Mouse (Mus musculus): ENCODE measurements around the gene Gm156.
A peak's percentile ranks its signal among the peaks of the same experiment; 100 is the strongest.
"Not testable (repeated sequence)": the region's sequence is repeated elsewhere in the genome, so short reads cannot be mapped to it uniquely, and the experiment has no call there.

The Gm156 gene

GRCm38 (mm10) chr6:129784170-129784569 lies at the start of gene Gm156:
Gene Gm156, minus strand, starts transcription at chr6:129784270.
- not testable (repeated sequence) for DNase-seq (ENCODE audit: inconsistent age in 2 of 2, low spot score in 1 of 2)

DNA sequence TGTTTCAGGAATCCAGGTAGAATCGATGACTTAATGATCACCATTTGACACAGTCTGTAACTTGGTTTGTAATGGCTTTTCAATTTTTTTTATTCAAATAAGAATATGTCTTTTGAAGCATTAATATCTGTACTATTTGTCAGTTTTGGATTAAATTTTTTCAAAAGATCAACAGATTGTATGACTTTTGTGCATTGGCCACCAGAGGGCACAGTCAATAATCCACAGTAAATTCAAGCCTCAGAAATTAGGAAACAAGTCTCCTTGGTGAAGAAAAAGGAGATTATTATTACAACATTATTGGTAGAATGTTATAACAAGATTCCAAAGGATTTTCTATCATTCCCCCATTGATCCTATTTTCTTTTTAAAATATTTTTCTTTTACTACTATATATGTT lies 41.5 kb upstream of the Gm156 start:
- peak in 1 of 2 experiments; percentile 18 for DNase-seq (ENCODE audit: inconsistent age in 2 of 2, low spot score in 1 of 2)

DNA sequence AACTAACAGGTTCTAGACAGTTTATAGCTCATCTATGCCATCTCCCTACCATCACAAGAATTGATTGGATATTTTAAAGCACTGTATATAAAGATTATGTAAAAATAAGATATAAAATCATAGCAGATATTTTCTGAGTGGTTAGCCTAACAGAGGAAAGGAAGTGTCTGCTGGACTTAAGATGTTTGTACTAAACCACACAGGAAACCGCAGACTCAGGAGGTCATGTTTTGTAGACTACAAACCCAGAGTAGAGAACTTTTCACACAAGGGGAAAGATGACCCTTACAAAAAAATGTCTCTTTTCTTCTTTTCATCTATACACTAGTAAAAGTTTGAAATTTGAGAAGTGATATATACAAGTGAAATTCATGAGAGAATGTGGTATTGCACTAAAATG lies 39.9 kb upstream of the Gm156 start:
- no peak for DNase-seq (ENCODE audit: inconsistent age in 2 of 2, low spot score in 1 of 2)

- no peak for DNase-seq (ENCODE audit: inconsistent age in 2 of 2, low spot score in 1 of 2)
These were observed 33.7 kb upstream of the Gm156 start for GRCm38 (mm10) chr6:129817731-129818130.

- no peak for DNase-seq (ENCODE audit: inconsistent age in 2 of 2, low spot score in 1 of 2)
These were observed 36.4 kb downstream of the Gm156 start for GRCm38 (mm10) chr6:129747654-129748032.

- no peak for DNase-seq (ENCODE audit: inconsistent age in 2 of 2, low spot score in 1 of 2)
These were observed 36.9 kb downstream of the Gm156 start for GRCm38 (mm10) chr6:129747016-129747653.

DNA sequence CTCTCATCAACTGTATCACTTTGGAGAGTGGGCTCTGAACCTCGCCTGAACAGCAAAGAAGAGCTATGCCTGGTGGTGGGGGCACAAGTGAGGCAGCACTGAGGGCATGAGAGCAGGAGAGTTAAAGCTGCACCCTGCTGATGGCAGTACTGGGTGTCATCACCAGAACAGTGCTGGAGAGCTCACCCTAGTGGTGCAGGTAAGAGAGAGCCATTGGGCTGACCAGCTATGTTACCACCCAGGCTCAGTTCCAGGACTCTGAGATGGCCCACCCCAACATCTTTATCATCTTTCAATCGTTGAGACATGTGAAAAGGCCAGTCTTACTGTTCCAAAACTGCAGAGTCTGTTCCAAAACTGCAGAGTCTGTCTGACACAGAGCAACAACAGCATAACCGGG lies 37.9 kb downstream of the Gm156 start:
- no peak for DNase-seq (ENCODE audit: inconsistent age in 2 of 2, low spot score in 1 of 2)

GRCm38 (mm10) chr6:129740069-129740721 lies 43.9 kb downstream of the Gm156 start, which contains the start of gene Klri2:
Gene Klri2, minus strand, starts transcription at chr6:129740484.
- DNase-seq (ENCODE audit: inconsistent age in 2 of 2, low spot score in 1 of 2): no peak

DNA sequence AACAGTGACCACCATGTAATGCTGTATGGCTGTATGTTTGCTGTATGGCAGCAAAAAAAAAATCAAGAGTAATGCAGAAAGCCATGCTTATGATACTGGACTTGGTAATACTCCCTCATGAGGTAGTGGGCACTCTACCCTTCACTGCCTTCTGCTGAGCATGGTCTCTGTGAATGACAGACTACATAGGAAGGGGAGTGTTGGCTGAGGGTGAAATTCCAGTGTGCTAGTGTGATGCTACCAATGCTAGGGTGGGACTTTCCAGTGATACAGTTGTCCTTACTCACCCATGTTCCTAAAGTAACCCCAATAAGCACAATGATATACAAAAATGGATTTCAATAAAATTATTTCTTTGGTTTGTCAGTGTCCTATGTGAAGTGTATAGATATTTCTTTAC lies 47.7 kb downstream of the Gm156 start:
- DNase-seq (ENCODE audit: inconsistent age in 2 of 2, low spot score in 1 of 2): no peak

DNA sequence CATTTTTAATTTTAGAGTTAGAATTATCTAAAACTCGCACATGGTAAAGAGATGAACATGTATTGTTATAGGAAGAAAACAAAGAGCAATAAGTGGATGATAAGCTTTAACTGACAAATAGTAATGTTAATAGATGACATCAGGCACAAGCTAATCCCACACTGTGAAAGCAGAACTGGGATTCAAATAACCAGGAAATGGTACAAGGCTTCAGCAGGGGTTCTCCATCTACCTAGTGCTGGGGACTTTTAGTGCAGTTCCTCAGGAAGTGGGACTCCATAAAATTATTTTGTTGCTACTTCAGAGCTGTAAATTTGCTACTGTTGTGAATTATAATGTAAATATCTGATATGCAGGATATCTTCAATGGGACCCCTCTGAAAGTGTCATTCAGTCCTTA lies 56.8 kb downstream of the Gm156 start:
- no peak for DNase-seq (ENCODE audit: inconsistent age in 2 of 2, low spot score in 1 of 2)

DNA sequence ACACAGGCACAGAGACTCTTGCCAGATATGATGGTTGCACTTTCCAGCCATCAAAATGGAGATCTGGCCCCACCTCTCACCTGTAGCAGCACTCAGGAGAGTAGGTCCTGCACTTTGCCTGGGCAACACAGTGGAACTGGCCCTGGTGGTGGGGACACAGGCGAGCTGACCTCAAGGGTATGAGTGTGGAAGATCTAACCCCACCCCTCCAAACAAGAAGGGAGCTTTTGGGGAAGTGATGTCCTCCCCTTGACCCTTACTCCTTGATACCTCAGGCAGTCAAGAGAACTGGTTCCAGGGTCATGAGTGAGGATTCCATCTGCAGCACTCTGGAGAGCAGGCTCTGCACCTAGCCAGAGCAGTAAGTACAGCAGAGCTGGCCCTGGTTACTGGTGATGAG lies 62.7 kb downstream of the Gm156 start:
- no peak for DNase-seq (ENCODE audit: inconsistent age in 2 of 2, low spot score in 1 of 2)

DNA sequence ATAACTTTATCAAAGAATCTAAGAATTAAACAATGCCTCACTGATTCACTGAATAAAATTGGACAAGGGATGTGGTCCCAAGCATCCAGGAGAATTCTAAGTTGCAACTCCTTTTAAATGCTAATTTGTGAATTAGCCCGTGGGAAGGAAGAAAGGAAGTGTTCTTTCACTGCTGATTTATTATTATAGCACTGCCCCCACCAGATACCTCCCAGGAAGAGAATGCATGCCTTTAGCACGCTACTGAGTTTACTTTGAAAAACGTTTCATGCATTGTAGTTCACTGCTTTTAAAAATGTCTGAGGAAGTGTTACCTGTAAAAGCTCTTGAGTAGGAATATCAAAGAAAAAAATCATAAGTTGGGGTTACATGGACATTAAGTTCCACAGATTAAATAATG lies 63.6 kb downstream of the Gm156 start:
- no peak for DNase-seq (ENCODE audit: inconsistent age in 2 of 2, low spot score in 1 of 2)

DNA sequence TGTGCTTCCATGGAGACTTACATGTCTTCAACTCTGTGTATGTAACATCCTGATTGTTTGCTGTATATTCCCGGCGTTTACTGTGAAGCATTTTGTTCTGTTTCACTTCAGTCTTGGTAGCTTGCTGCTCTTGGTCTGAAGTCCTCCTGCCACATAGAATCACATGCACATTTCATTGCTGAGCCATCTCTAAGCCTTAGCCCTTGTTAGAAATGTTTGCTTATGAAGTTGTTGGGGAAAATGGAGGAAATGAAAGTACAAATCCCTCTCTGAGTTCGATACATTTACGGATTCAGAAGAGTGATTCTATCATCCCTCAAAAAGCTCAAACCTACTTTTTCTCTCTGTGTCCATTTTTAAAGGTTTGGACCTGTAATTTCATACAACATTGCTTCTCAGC lies 67.0 kb downstream of the Gm156 start, which contains the start of gene Klri1:
TSS of gene Klri1 (minus strand) at position 101 of the 400 bp plus-strand sequence.
- DNase-seq (ENCODE audit: inconsistent age in 2 of 2, low spot score in 1 of 2): no peak

All from adrenal gland, adult (tissue).